Mouse (Mus musculus): ENCODE measurements around the gene Kti12. TPM values are rescaled to one million over a fixed set of nuclear protein-coding genes. Genes with fewer than 3 reads are reported as not detected.

Gene Kti12
- total RNA-seq, 2 experiments from 2014 or later: 16.1 to 18.5 TPM

DNA sequence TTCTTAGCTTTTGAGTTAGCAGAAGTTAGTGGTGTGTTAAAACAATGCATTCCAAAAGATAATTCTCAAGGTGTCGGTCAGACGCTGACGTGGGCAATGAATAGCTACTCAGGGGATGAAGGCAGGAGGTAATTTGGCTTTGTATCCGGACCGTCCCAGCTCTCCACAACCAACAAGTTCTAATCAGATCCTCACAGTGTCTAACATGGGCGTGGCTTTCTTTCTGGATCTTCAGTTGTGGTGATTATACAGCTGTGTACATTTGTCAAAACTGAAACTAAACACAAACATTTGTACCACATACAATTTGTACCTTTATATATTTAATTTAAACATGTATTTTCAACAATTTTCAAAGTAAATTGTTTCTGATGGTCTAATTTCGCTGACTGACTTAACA is 19.2 kb downstream of the Kti12 start:
- DNase-seq (ENCODE audit: low spot score in 2 of 2): no peak

GRCm38 (mm10) chr4:108869730-108870374 is 22.3 kb downstream of the Kti12 start:
- DNase-seq (ENCODE audit: low spot score in 2 of 2): peak; percentile 83 to 94

DNA sequence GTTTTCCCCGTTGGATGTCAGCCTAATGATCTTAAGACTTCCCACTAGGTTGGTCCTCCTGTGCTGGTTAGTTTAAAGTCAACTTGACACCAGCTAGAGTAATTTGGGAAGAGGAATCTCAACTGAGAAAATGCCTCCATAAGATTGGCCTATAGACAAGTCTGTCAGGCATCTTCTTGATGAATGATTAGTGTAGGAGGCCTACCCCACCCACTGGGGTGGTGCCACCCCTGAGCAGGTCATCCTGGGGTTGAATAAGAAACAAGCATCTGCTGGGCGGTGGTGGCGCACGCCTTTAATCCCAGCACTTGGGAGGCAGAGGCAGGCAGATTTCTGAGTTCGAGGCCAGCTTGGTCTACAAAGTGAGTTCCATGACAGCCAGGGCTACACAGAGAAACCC is 26.2 kb downstream of the Kti12 start:
- DNase-seq (ENCODE audit: low spot score in 2 of 2): no peak

GRCm38 (mm10) chr4:108877901-108878300 is 30.3 kb downstream of the Kti12 start:
- no peak for DNase-seq (ENCODE audit: low spot score in 2 of 2)

DNA sequence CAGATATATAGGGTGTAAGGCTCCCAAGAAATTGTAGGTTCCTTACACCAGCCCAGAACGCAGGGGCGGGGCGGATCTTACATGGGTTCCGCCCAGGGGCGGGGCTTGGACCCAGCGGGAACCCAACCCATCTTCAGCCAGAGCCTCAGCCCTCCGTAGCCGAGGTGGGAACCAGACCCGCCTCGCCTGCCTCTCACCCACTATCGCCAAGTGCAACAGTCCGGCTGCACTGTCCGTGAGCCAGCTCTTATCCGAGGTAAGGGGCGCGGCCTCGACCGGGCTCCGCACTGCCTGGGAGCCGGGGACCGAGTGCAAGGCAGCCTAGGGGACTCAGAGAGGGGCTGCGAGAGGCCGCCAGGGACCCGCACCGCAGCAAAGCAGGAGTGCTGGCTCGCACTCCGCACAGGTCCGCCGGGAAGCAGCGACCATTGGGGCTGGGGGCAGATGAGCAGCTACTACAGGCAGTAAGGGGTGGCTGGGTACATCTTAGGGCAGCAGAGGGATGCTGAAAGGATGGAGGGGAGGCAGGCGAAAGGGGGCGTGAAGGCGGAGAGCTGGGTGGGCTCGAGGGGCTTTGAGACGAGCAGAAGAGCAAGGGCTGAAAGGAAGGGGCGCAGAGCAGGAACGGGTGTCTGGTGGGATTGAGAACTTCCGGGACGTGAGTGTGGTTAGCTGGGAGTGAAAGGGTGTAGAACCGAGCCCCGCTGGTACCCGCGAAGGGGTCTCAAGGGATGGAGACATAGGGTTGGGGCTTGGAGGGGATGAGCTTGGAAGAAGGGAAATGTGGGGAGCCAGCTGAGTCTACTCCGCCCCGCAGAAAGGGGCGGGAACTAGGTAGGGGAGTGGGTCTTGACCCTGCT is 31.6 kb downstream of the Kti12 start, which contains the start of gene Rab3b:
Gene Rab3b (plus strand): TSS at position 101 of the 860 bp plus-strand sequence.
- DNase-seq (ENCODE audit: low spot score in 2 of 2): peak; percentile 30 to 34

- no peak for DNase-seq (ENCODE audit: low spot score in 2 of 2)
These were observed 36.2 kb downstream of the Kti12 start for GRCm38 (mm10) chr4:108883815-108884214.

DNA sequence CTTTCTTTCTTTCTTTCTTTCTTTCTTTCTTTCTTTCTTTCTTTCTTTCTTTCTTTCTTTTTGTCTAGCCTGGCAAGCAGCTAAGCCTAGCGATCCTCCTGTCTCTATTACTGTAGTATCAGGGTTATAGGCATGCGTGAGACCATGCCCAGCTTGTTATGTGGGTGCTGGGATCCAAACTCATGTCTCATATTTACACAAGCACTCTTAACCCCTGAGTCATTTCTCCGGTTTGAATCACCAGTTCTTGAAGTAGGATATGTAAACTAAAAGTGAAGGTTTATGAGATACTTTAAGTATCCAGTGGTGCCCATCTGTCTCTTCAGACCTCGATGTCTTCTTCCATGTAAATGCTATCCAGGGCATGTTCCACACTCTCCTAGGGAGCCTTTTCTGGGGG is 39.9 kb downstream of the Kti12 start:
- DNase-seq (ENCODE audit: low spot score in 2 of 2): no peak

GRCm38 (mm10) chr4:108890876-108891275 is 43.3 kb downstream of the Kti12 start:
- DNase-seq (ENCODE audit: low spot score in 2 of 2): no peak

Other genes with a start within 250 kb of the Kti12 start
- 10 to 100 TPM; 33.6 to 38.5 TPM for gene Cc2d1b, start 227.8 kb upstream of the Kti12 start, total RNA-seq (2021)
- under 1 TPM; 0.69 to 0.94 TPM for gene 3110021N24Rik, start 128.1 kb upstream of the Kti12 start, total RNA-seq (2021)
- gene Zfyve9, start 67.0 kb upstream of the Kti12 start, total RNA-seq (2021): 10 to 100 TPM; 46.1 to 48.8 TPM
- 100 to 1,000 TPM in 1 of 2 experiments, 10 to 100 TPM in 1; 97.7 to 111 TPM for gene Btf3l4, start 14.2 kb upstream of the Kti12 start, total RNA-seq (2021)
- 10 to 100 TPM; 38.8 to 38.9 TPM for gene Txndc12, start 13.2 kb upstream of the Kti12 start, total RNA-seq (2021)
- gene A730015C16Rik, start 834 bp downstream of the Kti12 start, total RNA-seq (2021): under 1 TPM in 1 of 2 experiments, not detected in 1; 0.53 TPM
- 10 to 100 TPM; 45.9 to 54.2 TPM for gene Rab3b, start 31.3 kb downstream of the Kti12 start, total RNA-seq (2021)
- gene Nrd1, start 152.9 kb downstream of the Kti12 start, total RNA-seq (2021): 100 to 1,000 TPM; 132 to 135 TPM

Measured in layer of hippocampus, postnatal 14 days (tissue).